Mouse (Mus musculus) E14TG2a.4 (cell line): ENCODE data around the gene Fzd10.

Experiments used
- CTCF ChIP-seq: conservative IDR thresholded peaks from 2 replicates; pipeline ENCODE4 v1.5.1; 2014; ENCODE audit warnings: low read length
- NANOG ChIP-seq: IDR thresholded peaks from 2 replicates; pipeline ENCODE4 v1.6.1; 2014; ENCODE audit warnings: borderline replicate concordance, low read length, mixed read lengths

DNA sequence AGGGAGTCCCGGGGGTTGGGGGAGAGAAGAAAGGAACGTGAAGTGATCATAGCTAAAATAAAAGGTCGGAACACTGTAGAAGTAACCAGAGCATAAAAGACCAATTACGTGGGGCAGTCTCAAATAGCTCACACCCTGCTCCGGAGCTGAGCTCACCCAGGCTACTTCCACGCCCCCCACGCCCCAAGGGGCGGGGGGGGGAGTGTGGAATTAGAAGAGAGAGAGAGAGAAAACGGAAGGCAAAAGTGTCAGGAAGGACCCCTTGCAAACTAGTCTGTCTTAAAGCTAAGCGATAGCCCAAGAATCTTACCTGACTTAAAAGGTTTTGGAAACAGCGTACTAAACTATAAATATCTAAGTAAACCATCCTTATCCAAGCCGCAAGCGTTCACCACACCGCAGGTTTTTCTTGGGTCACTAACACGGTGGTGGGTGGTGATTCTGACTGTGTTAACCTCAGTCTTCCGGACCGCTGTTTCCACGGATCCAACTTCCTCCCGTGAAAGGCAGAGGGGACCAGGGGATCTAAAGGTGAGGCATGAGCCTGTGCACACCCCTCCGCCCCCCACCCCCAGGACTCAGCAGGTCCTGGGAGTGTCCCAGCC, 1.8 kb upstream of the Fzd10 start:
- TF ChIP-seq CTCF (no peak), NANOG (no peak)
